Mouse (Mus musculus) midbrain, embryonic 15.5 days (tissue): ENCODE results near the gene Esrrg. TPM values are rescaled to one million over a fixed set of nuclear protein-coding genes. Genes with fewer than 3 reads are reported as not detected.
A peak's percentile ranks its signal among the peaks of the same experiment; 100 is the strongest.

Experiments used
- ATAC-seq: fragments of 200-750 bp; cut with Nextera tagmentation; replicated peaks from 2 replicates; pipeline ENCODE4 v1.8.0; 2017; ENCODE audit warnings: moderate TSS enrichment
- H3K27ac ChIP-seq: fragments of 300-500 bp; sonication (generic); 2 replicates; pipeline ENCODE4 v1.5.1; 2015; ENCODE audit warnings: mild to moderate bottlenecking, inconsistent platforms
- H3K27me3 ChIP-seq: fragments of 300-500 bp; sonication (generic); replicated peaks from 2 replicates; pipeline ENCODE4 v1.6.1; 2015; ENCODE audit warnings: inconsistent platforms
- H3K36me3 ChIP-seq: fragments of 300-500 bp; sonication (generic); replicated peaks from 2 replicates; pipeline ENCODE4 v1.6.1; 2015; ENCODE audit warnings: inconsistent platforms
- H3K4me1 ChIP-seq: fragments of 300-500 bp; sonication (generic); 2 replicates; pipeline ENCODE4 v1.6.1; 2015; ENCODE audit warnings: inconsistent platforms
- H3K4me2 ChIP-seq: fragments of 300-500 bp; sonication (generic); 2 replicates; pipeline ENCODE4 v1.6.1; 2015; ENCODE audit warnings: inconsistent platforms, mild to moderate bottlenecking, moderate library complexity
- H3K4me3 ChIP-seq: fragments of 300-500 bp; sonication (generic); 2 replicates; pipeline ENCODE4 v1.5.1; 2015; ENCODE audit warnings: mild to moderate bottlenecking, inconsistent platforms
- H3K9ac ChIP-seq: fragments of 300-500 bp; sonication (generic); 2 replicates; pipeline ENCODE4 v1.6.1; 2015; ENCODE audit warnings: mild to moderate bottlenecking, inconsistent platforms
- H3K9me3 ChIP-seq: fragments of 300-500 bp; sonication (generic); 2 replicates; pipeline ENCODE4 v1.6.1; 2016; ENCODE audit warnings: inconsistent platforms
- WGBS: fragments of 180-500 bp; shearing (Covaris S2); methylation state at CpG from one replicate; pipeline ENCODE4 v1.1.7; 2015; ENCODE audit warnings: mixed read lengths; 5-methylcytosine and 5-hydroxymethylcytosine counted together
- polyA plus RNA-seq: library from polyadenylated mRNA; unstranded; fragments of >200 nt; fragmentation: Nextera tagmentation; extraction: Ambion mirVana; gene quantifications from 2 replicates; pipeline ENCODE4 v1.2.1, GENCODE M21; 2015

Gene Esrrg
- polyA plus RNA-seq, 1 experiment from 2014 or later, result 29.0 TPM

GRCm38 (mm10) chr1:187763451-187763755 is 154.8 kb downstream of the Esrrg start:
- Histone ChIP-seq H3K4me1 (no peaks in the 10 kb centered on the region), H3K9ac (no peak overlapping the region), H3K27me3 (no peaks in the 10 kb centered on the region), H3K4me2 (no peak overlapping the region), H3K27ac (no peak overlapping the region), H3K4me3 (no peak overlapping the region), H3K9me3 (no peaks in the 10 kb centered on the region), H3K36me3 (no peaks in the 10 kb centered on the region)
- no peak for ATAC-seq
- WGBS, result 63% methylated on average over 4 of the region's 4 CpGs

GRCm38 (mm10) chr1:187763821-187764220 is 155.2 kb downstream of the Esrrg start:
- no peak for ATAC-seq
- Histone ChIP-seq H3K9ac (no peak overlapping the region), H3K27ac (no peak overlapping the region), H3K9me3 (no peaks in the 10 kb centered on the region), H3K27me3 (no peaks in the 10 kb centered on the region), H3K4me2 (no peak overlapping the region), H3K36me3 (no peaks in the 10 kb centered on the region), H3K4me1 (no peaks in the 10 kb centered on the region), H3K4me3 (no peak overlapping the region)
- 82% methylated on average over 3 of the region's 3 CpGs for WGBS

- WGBS, result 71% methylated on average over 5 of the region's 5 CpGs
- H3K9ac ChIP-seq, result no peak overlapping the region
- no peak overlapping the region for H3K27ac ChIP-seq
- H3K27me3 ChIP-seq, result no peaks in the 10 kb centered on the region
- ATAC-seq, result no peak
- H3K4me1 ChIP-seq, result no peaks in the 10 kb centered on the region
- no peak overlapping the region for H3K4me3 ChIP-seq
- no peaks in the 10 kb centered on the region for H3K36me3 ChIP-seq
- H3K9me3 ChIP-seq, result no peaks in the 10 kb centered on the region
- H3K4me2 ChIP-seq, result no peak overlapping the region
These were observed 157.0 kb downstream of the Esrrg start for GRCm38 (mm10) chr1:187765577-187765976.

- no peak overlapping the region for H3K27ac ChIP-seq
- no peaks in the 10 kb centered on the region for H3K9me3 ChIP-seq
- WGBS, result 76% methylated on average over 2 of the region's 2 CpGs
- no peak overlapping the region for H3K9ac ChIP-seq
- no peak overlapping the region for H3K4me3 ChIP-seq
- H3K4me2 ChIP-seq, result no peak overlapping the region
- no peaks in the 10 kb centered on the region for H3K4me1 ChIP-seq
- H3K36me3 ChIP-seq, result no peaks in the 10 kb centered on the region
- no peak for ATAC-seq
- H3K27me3 ChIP-seq, result no peaks in the 10 kb centered on the region
These were observed 158.8 kb downstream of the Esrrg start for GRCm38 (mm10) chr1:187767355-187767754.

- Histone ChIP-seq H3K4me1 (no peaks in the 10 kb centered on the region), H3K9ac (no peak overlapping the region), H3K4me3 (no peak overlapping the region), H3K36me3 (no peaks in the 10 kb centered on the region), H3K9me3 (no peaks in the 10 kb centered on the region), H3K4me2 (no peak overlapping the region), H3K27me3 (no peaks in the 10 kb centered on the region), H3K27ac (no peak overlapping the region)
- 95% methylated on average over 3 of the region's 3 CpGs for WGBS
- ATAC-seq, result no peak
These were observed 161.6 kb downstream of the Esrrg start for GRCm38 (mm10) chr1:187770234-187770633.

- no peaks in the 10 kb centered on the region for H3K4me1 ChIP-seq
- no peak for ATAC-seq
- WGBS, result 55% methylated on average over 4 of the region's 4 CpGs
These were observed 162.5 kb downstream of the Esrrg start for GRCm38 (mm10) chr1:187771067-187771466.

GRCm38 (mm10) chr1:187779589-187780178 is 171.1 kb downstream of the Esrrg start:
- Histone ChIP-seq H3K4me2 (no peak overlapping the region), H3K27ac (no peak overlapping the region), H3K4me3 (no peak overlapping the region), H3K9me3 (no peaks in the 10 kb centered on the region), H3K4me1 (no peaks in the 10 kb centered on the region), H3K9ac (no peak overlapping the region), H3K27me3 (no peaks in the 10 kb centered on the region), H3K36me3 (no peaks in the 10 kb centered on the region)
- WGBS, result 73% methylated on average over 10 of the region's 10 CpGs
- no peak for ATAC-seq

More at GRCm38 (mm10) chr1:187771067-187771466, 162.5 kb downstream of the Esrrg start:
- Histone ChIP-seq H3K36me3 (no peaks in the 10 kb centered on the region), H3K9ac (no peak overlapping the region), H3K4me3 (no peak overlapping the region), H3K9me3 (no peaks in the 10 kb centered on the region), H3K27ac (no peak overlapping the region), H3K4me2 (no peak overlapping the region), H3K27me3 (no peaks in the 10 kb centered on the region)

GRCm38 (mm10) chr1:187785226-187785625 is 176.6 kb downstream of the Esrrg start:
- H3K4me3 ChIP-seq, result no peak overlapping the region
- peaks cover 7% of the 10 kb centered on the region for H3K4me1 ChIP-seq
- H3K27me3 ChIP-seq, result no peaks in the 10 kb centered on the region
- H3K9me3 ChIP-seq, result no peaks in the 10 kb centered on the region
- ATAC-seq, result no peak
- no peak overlapping the region for H3K27ac ChIP-seq
- H3K4me2 ChIP-seq, result no peak overlapping the region
- 80% methylated on average over 4 of the region's 4 CpGs for WGBS
- H3K36me3 ChIP-seq, result no peaks in the 10 kb centered on the region
- no peak overlapping the region for H3K9ac ChIP-seq

- Histone ChIP-seq H3K36me3 (no peaks in the 10 kb centered on the region), H3K27me3 (no peaks in the 10 kb centered on the region), H3K4me1 (peaks cover 7% of the 10 kb centered on the region), H3K27ac (0 out of 2 replicates have a peak overlapping the region, but pooled peaks have one; percentile 29), H3K4me3 (no peak overlapping the region), H3K9me3 (no peaks in the 10 kb centered on the region), H3K4me2 (no peak overlapping the region), H3K9ac (no peak overlapping the region)
- WGBS, result 7% methylated on average over 7 of the region's 7 CpGs
- no peak for ATAC-seq
These were observed 178.7 kb downstream of the Esrrg start for GRCm38 (mm10) chr1:187787055-187788016.

GRCm38 (mm10) chr1:187794240-187794930 is 185.8 kb downstream of the Esrrg start:
- Histone ChIP-seq H3K36me3 (no peaks in the 10 kb centered on the region), H3K4me2 (no peak overlapping the region), H3K9me3 (no peaks in the 10 kb centered on the region), H3K27me3 (no peaks in the 10 kb centered on the region), H3K27ac (no peak overlapping the region), H3K4me3 (no peak overlapping the region), H3K9ac (no peak overlapping the region), H3K4me1 (peaks cover 9% of the 10 kb centered on the region)
- no peak for ATAC-seq
- 88% methylated on average over 5 of the region's 5 CpGs for WGBS

GRCm38 (mm10) chr1:187795551-187795950 is 187.0 kb downstream of the Esrrg start:
- peaks cover 9% of the 10 kb centered on the region for H3K4me1 ChIP-seq
- WGBS, result 59% methylated on average over 3 of the region's 3 CpGs
- H3K9ac ChIP-seq, result no peak overlapping the region
- no peak for ATAC-seq
- no peaks in the 10 kb centered on the region for H3K27me3 ChIP-seq
- H3K4me2 ChIP-seq, result no peak overlapping the region
- no peaks in the 10 kb centered on the region for H3K9me3 ChIP-seq
- H3K36me3 ChIP-seq, result no peaks in the 10 kb centered on the region
- H3K4me3 ChIP-seq, result no peak overlapping the region
- 0 out of 2 replicates have a peak overlapping the region, but pooled peaks have one; percentile 38 for H3K27ac ChIP-seq

- H3K4me3 ChIP-seq, result no peak overlapping the region
- H3K4me1 ChIP-seq, result peaks cover 16% of the 10 kb centered on the region
- H3K4me2 ChIP-seq, result no peak overlapping the region
- H3K36me3 ChIP-seq, result no peaks in the 10 kb centered on the region
- ATAC-seq, result no peak
- H3K9ac ChIP-seq, result no peak overlapping the region
- H3K9me3 ChIP-seq, result no peaks in the 10 kb centered on the region
- WGBS, result 65% methylated on average over 7 of the region's 7 CpGs
- no peaks in the 10 kb centered on the region for H3K27me3 ChIP-seq
- no peak overlapping the region for H3K27ac ChIP-seq
These were observed 190.7 kb downstream of the Esrrg start for GRCm38 (mm10) chr1:187799300-187799699.
